Mouse (Mus musculus) hindbrain, postnatal 0 days (tissue): Measurements from ENCODE around the gene Prkcb. TPM values are rescaled to one million over a fixed set of nuclear protein-coding genes. Genes with fewer than 3 reads are reported as not detected.

Source experiments
- ATAC-seq: fragments of 200-750 bp; cut with Nextera tagmentation; 2 replicates; pipeline ENCODE4 v1.8.0; 2017; ENCODE audit warnings: mild to moderate bottlenecking, moderate TSS enrichment, moderate library complexity
- DNase-seq: peaks from one replicate; pipeline ENCODE4 v3.0.0-alpha.2; 2015; ENCODE audit warnings: low spot score
- H3K27ac ChIP-seq: fragments of 300-500 bp; sonication (generic); 2 replicates; pipeline ENCODE4 v1.5.1; 2014; ENCODE audit warnings: mild to moderate bottlenecking
- H3K27me3 ChIP-seq: fragments of 300-500 bp; sonication (generic); 2 replicates; pipeline ENCODE4 v1.6.1; 2014; ENCODE audit warnings: low read length, mixed read lengths; ENCODE audit not compliant: insufficient read depth
- H3K36me3 ChIP-seq: fragments of 300-500 bp; sonication (generic); 2 replicates; pipeline ENCODE4 v1.6.1; 2014; ENCODE audit warnings: low read length, mixed read lengths; ENCODE audit not compliant: insufficient read depth
- H3K4me1 ChIP-seq: fragments of 300-500 bp; sonication (generic); 2 replicates; pipeline ENCODE4 v1.6.1; 2014; ENCODE audit warnings: antibody characterized with exemption, low read length, mixed read lengths; ENCODE audit not compliant: insufficient read depth
- H3K4me2 ChIP-seq: fragments of 300-500 bp; sonication (generic); 2 replicates; pipeline ENCODE4 v1.6.1; 2014; ENCODE audit warnings: low read depth, mild to moderate bottlenecking, low read length, moderate library complexity, mixed read lengths
- H3K4me3 ChIP-seq: fragments of 300-500 bp; sonication (generic); 2 replicates; pipeline ENCODE4 v1.5.1; 2014; ENCODE audit warnings: low read length
- H3K9ac ChIP-seq: fragments of 300-500 bp; sonication (generic); replicated peaks from 2 replicates; pipeline ENCODE4 v1.6.1; 2014; ENCODE audit warnings: mild to moderate bottlenecking, low read length, moderate library complexity, mixed read lengths
- H3K9me3 ChIP-seq: fragments of 300-500 bp; sonication (generic); 2 replicates; pipeline ENCODE4 v1.6.1; 2016; ENCODE audit warnings: low read length, mixed read lengths
- CTCF ChIP-seq: IDR thresholded peaks from 2 replicates; pipeline ENCODE4 v1.5.1; 2016; ENCODE audit warnings: antibody characterized with exemption, control low read depth, low read depth
- WGBS: fragments of 180-500 bp; shearing (Covaris S2); extraction: QIAGEN DNeasy Blood & Tissue Kit; methylation state at CpG from one replicate; pipeline ENCODE4 v1.1.7; 2014; 5-methylcytosine and 5-hydroxymethylcytosine counted together
- polyA plus RNA-seq: library from polyadenylated mRNA; unstranded; fragments of >200 nt; fragmentation: Nextera tagmentation; extraction: Ambion mirVana; gene quantifications from 2 replicates; pipeline ENCODE4 v1.2.1, GENCODE M21; 2015
- total RNA-seq: library from RNA; depleted of rRNA; stranded (reverse); fragments of >200 nt; gene quantifications from 2 replicates; pipeline ENCODE4 v1.2.3, GENCODE M21; 2014

Gene Prkcb
- total and polyA plus RNA-seq, 2 experiments from 2014 or later = 187 to 261 TPM

- H3K4me1 ChIP-seq = no peaks in the 10 kb centered on the region
- DNase-seq (no peak), ATAC-seq (no peak)
- no peaks in the 10 kb centered on the region for H3K9me3 ChIP-seq
- no peak overlapping the region for H3K4me2 ChIP-seq
- no peak overlapping the region for H3K27ac ChIP-seq
- WGBS = 70% methylated on average over 6 of the region's 6 CpGs
- H3K36me3 ChIP-seq = no peaks in the 10 kb centered on the region
- H3K4me3 ChIP-seq = no peak overlapping the region
- H3K9ac ChIP-seq = no peak overlapping the region
- H3K27me3 ChIP-seq = no peaks in the 10 kb centered on the region
- no peak for TF ChIP-seq CTCF
Measured at GRCm38 (mm10) chr7:122414608-122415007, 126.1 kb downstream of the Prkcb start.

- no peaks in the 10 kb centered on the region for H3K36me3 ChIP-seq
- H3K4me2 ChIP-seq = no peak overlapping the region
- no peak overlapping the region for H3K9ac ChIP-seq
- TF ChIP-seq CTCF = no peak
- ATAC-seq (no peak), DNase-seq (no peak)
- no peaks in the 10 kb centered on the region for H3K27me3 ChIP-seq
- H3K4me1 ChIP-seq = no peaks in the 10 kb centered on the region
- no peak overlapping the region for H3K4me3 ChIP-seq
- H3K27ac ChIP-seq = no peak overlapping the region
- WGBS = 85% methylated on average over 9 of the region's 9 CpGs
- H3K9me3 ChIP-seq = no peaks in the 10 kb centered on the region
Measured at GRCm38 (mm10) chr7:122415387-122415786, 126.8 kb downstream of the Prkcb start.

- H3K36me3 ChIP-seq = no peaks in the 10 kb centered on the region
- H3K4me1 ChIP-seq = no peaks in the 10 kb centered on the region
- no peak overlapping the region for H3K9ac ChIP-seq
- H3K27me3 ChIP-seq = no peaks in the 10 kb centered on the region
- no peak for DNase-seq
- no peak for TF ChIP-seq CTCF
- H3K9me3 ChIP-seq = no peaks in the 10 kb centered on the region
- WGBS = 38% methylated on average over 12 of the region's 12 CpGs
- no peak overlapping the region for H3K4me3 ChIP-seq
- no peak overlapping the region for H3K4me2 ChIP-seq
- peak; percentile 15; the same call in 1 of the 2 replicates for ATAC-seq
- H3K27ac ChIP-seq = no peak overlapping the region
Measured at GRCm38 (mm10) chr7:122415904-122416303, 127.4 kb downstream of the Prkcb start.

GRCm38 (mm10) chr7:122418551-122418950 lies 130.0 kb downstream of the Prkcb start:
- Histone ChIP-seq H3K36me3 (no peaks in the 10 kb centered on the region), H3K9me3 (no peaks in the 10 kb centered on the region), H3K4me1 (no peaks in the 10 kb centered on the region), H3K4me2 (no peak overlapping the region), H3K27me3 (no peaks in the 10 kb centered on the region), H3K4me3 (no peak overlapping the region), H3K27ac (no peak overlapping the region), H3K9ac (no peak overlapping the region)
- ATAC-seq (no peak), DNase-seq (no peak)
- 67% methylated on average over 3 of the region's 3 CpGs for WGBS
- no peak for TF ChIP-seq CTCF

GRCm38 (mm10) chr7:122423816-122424215 lies 135.3 kb downstream of the Prkcb start:
- no peak for TF ChIP-seq CTCF
- H3K9ac ChIP-seq = no peak overlapping the region
- no peaks in the 10 kb centered on the region for H3K9me3 ChIP-seq
- ATAC-seq = no peak
- H3K27ac ChIP-seq = no peak overlapping the region
- H3K27me3 ChIP-seq = no peaks in the 10 kb centered on the region
- no peak overlapping the region for H3K4me2 ChIP-seq
- no peaks in the 10 kb centered on the region for H3K4me1 ChIP-seq
- no peak for DNase-seq
- 47% methylated on average over 4 of the region's 4 CpGs for WGBS
- no peak overlapping the region for H3K4me3 ChIP-seq
- no peaks in the 10 kb centered on the region for H3K36me3 ChIP-seq

- WGBS = 68% methylated on average over 5 of the region's 5 CpGs
- H3K36me3 ChIP-seq = no peaks in the 10 kb centered on the region
- H3K4me3 ChIP-seq = no peak overlapping the region
- H3K9ac ChIP-seq = no peak overlapping the region
- no peak for TF ChIP-seq CTCF
- peak overlapping the region; percentile 13; the same call in 1 of the 2 replicates for H3K27ac ChIP-seq
- H3K27me3 ChIP-seq = no peaks in the 10 kb centered on the region
- peak; percentile 58; the same call in 1 of the 2 replicates for ATAC-seq
- H3K4me1 ChIP-seq = 0 out of 2 replicates have a peak, but pooled peaks cover 1% of the 10 kb centered on the region
- peak; percentile 54 for DNase-seq
- no peaks in the 10 kb centered on the region for H3K9me3 ChIP-seq
- no peak overlapping the region for H3K4me2 ChIP-seq
Measured at GRCm38 (mm10) chr7:122429134-122429533, 140.6 kb downstream of the Prkcb start.

- Histone ChIP-seq H3K27ac (no peak overlapping the region), H3K4me3 (no peak overlapping the region), H3K27me3 (no peaks in the 10 kb centered on the region), H3K4me1 (0 out of 2 replicates have a peak, but pooled peaks cover 3% of the 10 kb centered on the region), H3K4me2 (no peak overlapping the region), H3K9ac (no peak overlapping the region), H3K36me3 (no peaks in the 10 kb centered on the region), H3K9me3 (no peaks in the 10 kb centered on the region)
- TF ChIP-seq CTCF = no peak
- ATAC-seq (no peak), DNase-seq (no peak)
- 69% methylated on average over 4 of the region's 4 CpGs for WGBS
Measured at GRCm38 (mm10) chr7:122432401-122432800, 143.8 kb downstream of the Prkcb start.
